Mouse (Mus musculus) small intestine, adult 2 months (tissue): ENCODE data around the gene Mkln1.

Source experiments
- CTCF ChIP-seq: fragments of 200-500 bp; IDR thresholded peaks from 2 replicates; pipeline ENCODE4 v1.5.1; 2012; ENCODE audit warnings: low read depth, mild to moderate bottlenecking, control low read depth, inconsistent platforms, low read length, moderate library complexity, mixed read lengths; ENCODE audit not compliant: insufficient replicate concordance, insufficient read length; ENCODE audit errors: extremely low read depth
- POLR2A ChIP-seq: fragments of 200-500 bp; IDR thresholded peaks from 2 replicates; pipeline ENCODE4 v1.6.1; 2012; ENCODE audit warnings: low read depth, mild to moderate bottlenecking, control low read depth, inconsistent platforms, low read length, moderate library complexity

DNA sequence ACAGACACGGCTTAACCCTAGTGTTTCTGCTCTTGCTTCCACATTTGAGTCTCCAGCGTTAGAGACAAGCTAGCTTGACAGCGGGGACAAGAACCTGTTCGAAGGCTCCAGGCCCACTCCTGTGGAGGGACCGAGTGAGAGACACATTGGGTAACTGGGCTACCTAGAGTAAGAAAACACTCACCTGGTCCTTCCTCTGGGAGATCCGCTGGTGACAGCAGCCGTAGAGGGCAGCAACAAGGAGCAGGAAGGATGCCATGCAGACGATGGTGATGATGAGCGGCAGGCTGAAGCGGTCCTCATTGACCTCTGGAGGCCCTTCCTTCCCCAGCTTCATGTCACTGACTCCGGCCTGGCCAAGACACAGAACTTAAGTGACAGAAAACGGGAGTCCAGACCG, 125.6 kb downstream of the Mkln1 start:
- no peak for TF ChIP-seq POLR2A
- no peak for TF ChIP-seq CTCF
